Mouse (Mus musculus): ENCODE results near the gene Car4.

Gene Car4

DNA sequence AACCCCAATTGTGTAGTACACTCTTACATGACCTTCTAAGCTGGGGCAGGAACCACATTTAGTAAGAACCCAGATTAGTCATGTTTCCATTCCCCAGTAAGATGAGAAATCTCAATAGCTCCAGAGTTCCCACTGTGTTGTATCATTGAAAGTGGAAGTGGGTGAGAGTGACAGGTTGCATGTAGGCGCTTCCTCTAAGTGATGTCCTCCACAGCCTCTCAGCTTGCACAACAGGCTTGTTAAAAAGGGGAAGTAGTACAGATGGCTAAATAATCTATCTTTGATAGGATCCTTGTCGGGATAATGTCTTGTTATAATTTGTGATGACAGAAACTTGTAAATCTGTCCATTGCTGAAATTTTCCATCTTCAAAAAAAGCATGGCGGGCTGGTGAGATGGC is 46.0 kb downstream of the Car4 start:
- no peak for DNase-seq (ENCODE audit: low spot score)

- peak; percentile 10 for DNase-seq (ENCODE audit: low spot score)
These were observed 55.5 kb downstream of the Car4 start for GRCm38 (mm10) chr11:85013121-85013520.

Measured in retina, embryonic 14.5 days (tissue).